In the genomic region with DNA sequence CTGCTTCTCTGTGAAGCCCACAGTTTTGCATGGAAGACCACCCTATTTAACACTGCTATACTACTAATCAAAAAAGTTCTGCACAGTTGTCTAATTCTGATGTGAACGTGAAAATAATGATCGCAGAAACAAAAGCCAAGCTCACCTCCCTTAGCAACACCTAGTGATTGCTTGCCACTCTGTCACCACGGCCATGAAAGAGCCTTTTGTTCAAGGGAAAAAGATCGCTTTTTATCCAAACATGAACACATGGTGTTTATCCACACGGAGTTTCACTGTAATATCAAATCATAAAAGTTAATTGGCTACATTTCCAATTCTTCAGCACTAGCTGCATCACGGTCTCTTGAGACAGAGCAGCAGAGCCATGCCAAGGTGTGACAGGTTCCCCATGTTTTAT, we compare ENCODE assay signal across 25 mouse cellular contexts.
"Had no signal": no experiment of that assay in that cellular context is flagged by ENCODE, and none has a peak within 500 bp of the region (broad histone marks: within the 10 kb centered on the region; RNA-seq: fewer than 3 reads in every experiment).

No protein-coding gene starts in this region.

- H3K27me3 ChIP-seq: embryonic facial prominence, embryonic 12.5 days; embryonic facial prominence, embryonic 13.5 days; embryonic facial prominence, embryonic 15.5 days; forebrain, embryonic 12.5 days; forebrain, embryonic 15.5 days had no signal

- H3K4me2 ChIP-seq: embryonic facial prominence, embryonic 12.5 days; embryonic facial prominence, embryonic 13.5 days; embryonic facial prominence, embryonic 15.5 days; forebrain, embryonic 12.5 days; forebrain, embryonic 15.5 days had no signal

- DNase-seq: cerebellum, adult 2 months; cerebellum, adult 8-10 months; cerebellum, adult 9-10 months; cerebellum, adult 9-11 months; cerebellum, postnatal 10 days; cerebellum, postnatal 14 days; cerebellum, postnatal 25 days; cerebellum, postnatal 36 days; embryo, embryonic 11 days; forebrain, postnatal 0 days; gastrocnemius, postnatal 14 days; gastrocnemius, postnatal 25 days; gastrocnemius, postnatal 36 days; heart, adult 18-20 months; heart, adult 2 months had no signal

- H3K27ac ChIP-seq: embryonic facial prominence, embryonic 10.5 days; embryonic facial prominence, embryonic 12.5 days; embryonic facial prominence, embryonic 13.5 days; embryonic facial prominence, embryonic 15.5 days; forebrain, embryonic 10.5 days; forebrain, embryonic 12.5 days; forebrain, embryonic 15.5 days; heart, adult 2 months; heart, embryonic 10.5 days had no signal

- H3K4me1 ChIP-seq: embryonic facial prominence, embryonic 13.5 days had no signal

- ATAC-seq: forebrain, embryonic 15.5 days; forebrain, embryonic 16.5 days; forebrain, postnatal 0 days had no signal

- H3K4me3 ChIP-seq: embryonic facial prominence, embryonic 10.5 days; embryonic facial prominence, embryonic 12.5 days; embryonic facial prominence, embryonic 13.5 days; embryonic facial prominence, embryonic 15.5 days; erythroblast, embryonic 14.5 days; forebrain, embryonic 10.5 days; forebrain, embryonic 12.5 days; forebrain, embryonic 15.5 days; heart, adult 2 months; heart, embryonic 10.5 days had no signal

- H3K9ac ChIP-seq: embryonic facial prominence, embryonic 12.5 days; embryonic facial prominence, embryonic 13.5 days; embryonic facial prominence, embryonic 15.5 days; forebrain, embryonic 12.5 days; forebrain, embryonic 15.5 days; forebrain, postnatal 0 days had no signal

- H3K9me3 ChIP-seq: embryonic facial prominence, embryonic 10.5 days; embryonic facial prominence, embryonic 12.5 days; embryonic facial prominence, embryonic 13.5 days; embryonic facial prominence, embryonic 15.5 days; forebrain, embryonic 10.5 days; forebrain, embryonic 12.5 days; forebrain, embryonic 15.5 days; heart, embryonic 10.5 days had no signal

- H3K36me3 ChIP-seq: embryonic facial prominence, embryonic 10.5 days; embryonic facial prominence, embryonic 12.5 days; embryonic facial prominence, embryonic 13.5 days; embryonic facial prominence, embryonic 15.5 days; forebrain, embryonic 10.5 days; forebrain, embryonic 12.5 days; forebrain, embryonic 15.5 days; heart, embryonic 10.5 days had no signal
